Mouse (Mus musculus) kidney, embryonic 16.5 days (tissue): ENCODE results near the gene Cyp4a10. TPM values are rescaled to one million over a fixed set of nuclear protein-coding genes. Genes with fewer than 3 reads are reported as not detected.
"Not testable (repeated sequence)": the region's sequence is repeated elsewhere in the genome, so short reads cannot be mapped to it uniquely, and the experiment has no call there.

ENCODE experiments used
- ATAC-seq: fragments of 200-750 bp; cut with Nextera tagmentation; 2 replicates; pipeline ENCODE4 v1.8.0; 2017; ENCODE audit warnings: moderate TSS enrichment; ENCODE audit not compliant: low FRiP score, low TSS enrichment
- H3K27ac ChIP-seq: fragments of 300-500 bp; sonication (generic); 2 replicates; pipeline ENCODE4 v1.5.1; 2014; ENCODE audit warnings: low read length
- H3K27me3 ChIP-seq: fragments of 300-500 bp; sonication (generic); 2 replicates; pipeline ENCODE4 v1.6.1; 2014; ENCODE audit warnings: low read length, control low read depth, mixed read lengths; ENCODE audit not compliant: insufficient read depth
- H3K36me3 ChIP-seq: fragments of 300-500 bp; sonication (generic); 2 replicates; pipeline ENCODE4 v1.6.1; 2014; ENCODE audit warnings: low read length, control low read depth, mixed read lengths; ENCODE audit not compliant: insufficient read depth
- H3K4me1 ChIP-seq: fragments of 300-500 bp; sonication (generic); 2 replicates; pipeline ENCODE4 v1.6.1; 2014; ENCODE audit warnings: low read length, control low read depth, mixed read lengths; ENCODE audit not compliant: insufficient read depth
- H3K4me2 ChIP-seq: fragments of 300-500 bp; sonication (generic); replicated peaks from 2 replicates; pipeline ENCODE4 v1.6.1; 2014; ENCODE audit warnings: low read depth, low read length
- H3K4me3 ChIP-seq: fragments of 300-500 bp; sonication (generic); 2 replicates; pipeline ENCODE4 v1.5.1; 2014; ENCODE audit warnings: mild to moderate bottlenecking, low read length
- H3K9ac ChIP-seq: fragments of 300-500 bp; sonication (generic); replicated peaks from 2 replicates; pipeline ENCODE4 v1.6.1; 2014; ENCODE audit warnings: low read length
- H3K9me3 ChIP-seq: fragments of 300-500 bp; sonication (generic); 2 replicates; pipeline ENCODE4 v1.6.1; 2016; ENCODE audit warnings: low read length, control low read depth
- WGBS: fragments of 180-500 bp; shearing (Covaris S2); extraction: QIAGEN DNeasy Blood & Tissue Kit; methylation state at CpG from one replicate; pipeline ENCODE4 v1.1.7; 2014; 5-methylcytosine and 5-hydroxymethylcytosine counted together
- polyA plus RNA-seq: library from polyadenylated mRNA; unstranded; fragments of >200 nt; fragmentation: Nextera tagmentation; extraction: Ambion mirVana; gene quantifications from 2 replicates; pipeline ENCODE4 v1.2.1, GENCODE M21; 2015

Gene Cyp4a10
- 3.0 and 3.1 TPM in 2 replicates for polyA plus RNA-seq

- H3K27ac ChIP-seq, H3K4me3 ChIP-seq, H3K27me3 ChIP-seq, ATAC-seq, H3K9me3 ChIP-seq, H3K4me2 ChIP-seq, H3K9ac ChIP-seq, H3K36me3 ChIP-seq, H3K4me1 ChIP-seq: not testable (repeated sequence)
- WGBS = 78% methylated on average over 5 of the region's 5 CpGs
Observed at GRCm38 (mm10) chr4:115518000-115518399, at the start of gene Cyp4a10. TSS of gene Cyp4a10 (plus strand) at chr4:115518264.

- H3K9me3 ChIP-seq, H3K4me3 ChIP-seq, H3K27ac ChIP-seq, H3K9ac ChIP-seq, H3K4me1 ChIP-seq, ATAC-seq, H3K36me3 ChIP-seq, H3K27me3 ChIP-seq, H3K4me2 ChIP-seq: not testable (repeated sequence)
- 81% methylated on average over 3 of the region's 3 CpGs for WGBS
Observed at GRCm38 (mm10) chr4:115473585-115473984, 44.5 kb upstream of the Cyp4a10 start.

- not testable (repeated sequence) for H3K36me3 ChIP-seq, H3K27ac ChIP-seq, H3K4me2 ChIP-seq, H3K4me3 ChIP-seq, H3K4me1 ChIP-seq, H3K9me3 ChIP-seq, H3K27me3 ChIP-seq, H3K9ac ChIP-seq
- peak; percentile 49; the same call in 1 of the 2 replicates for ATAC-seq
Observed at GRCm38 (mm10) chr4:115476051-115476450, 42.0 kb upstream of the Cyp4a10 start.

GRCm38 (mm10) chr4:115481006-115481652, 36.9 kb upstream of the Cyp4a10 start:
- no peak for ATAC-seq
- WGBS = 69% methylated on average over 6 of the region's 6 CpGs
- no peaks in the 10 kb centered on the region for H3K9me3 ChIP-seq

GRCm38 (mm10) chr4:115496001-115496400, 22.1 kb upstream of the Cyp4a10 start, which contains the start of gene Cyp4a14:
TSS of gene Cyp4a14 (minus strand) at chr4:115496142.
- no peak within 1 kb of the TSS for H3K4me2 ChIP-seq
- no peaks in the 10 kb centered on the region for H3K27me3 ChIP-seq
- WGBS = 78% methylated on average over 1 of the region's 1 CpGs
- no peaks in the 10 kb centered on the region for H3K9me3 ChIP-seq
- no peak within 1 kb of the TSS for H3K4me3 ChIP-seq
- H3K27ac ChIP-seq = no peak within 1 kb of the TSS
- ATAC-seq = no peak
- H3K4me1 ChIP-seq = no peaks in the 10 kb centered on the region
- no peaks in the 10 kb centered on the region for H3K36me3 ChIP-seq
- no peak within 1 kb of the TSS for H3K9ac ChIP-seq

More at GRCm38 (mm10) chr4:115481006-115481652, 36.9 kb upstream of the Cyp4a10 start:
- no peaks in the 10 kb centered on the region for H3K27me3 ChIP-seq
- H3K4me3 ChIP-seq = no peak overlapping the region
- H3K4me1 ChIP-seq = no peaks in the 10 kb centered on the region
- no peaks in the 10 kb centered on the region for H3K36me3 ChIP-seq
- H3K4me2 ChIP-seq = no peak overlapping the region
- no peak overlapping the region for H3K27ac ChIP-seq
- H3K9ac ChIP-seq = no peak overlapping the region

- Histone ChIP-seq H3K27me3 (no peaks in the 10 kb centered on the region), H3K4me3 (no peak overlapping the region), H3K4me1 (no peaks in the 10 kb centered on the region), H3K27ac (no peak overlapping the region), H3K9ac (no peak overlapping the region), H3K9me3 (no peaks in the 10 kb centered on the region), H3K4me2 (no peak overlapping the region), H3K36me3 (no peaks in the 10 kb centered on the region)
- WGBS = 83% methylated on average over 3 of the region's 3 CpGs
- no peak for ATAC-seq
Observed at GRCm38 (mm10) chr4:115497466-115497865, 20.6 kb upstream of the Cyp4a10 start.

- not testable (repeated sequence) for H3K36me3 ChIP-seq, H3K4me1 ChIP-seq, H3K27me3 ChIP-seq, H3K4me3 ChIP-seq, ATAC-seq, H3K9me3 ChIP-seq, H3K27ac ChIP-seq, H3K4me2 ChIP-seq, H3K9ac ChIP-seq
Observed at GRCm38 (mm10) chr4:115513964-115514363, 4.1 kb upstream of the Cyp4a10 start.

- Histone ChIP-seq H3K36me3 (no peaks in the 10 kb centered on the region), H3K27ac (no peak overlapping the region), H3K4me3 (no peak overlapping the region), H3K4me1 (no peaks in the 10 kb centered on the region), H3K9me3 (no peaks in the 10 kb centered on the region), H3K27me3 (no peaks in the 10 kb centered on the region), H3K9ac (no peak overlapping the region), H3K4me2 (no peak overlapping the region)
- no peak for ATAC-seq
- WGBS = 76% methylated on average over 4 of the region's 4 CpGs
Observed at GRCm38 (mm10) chr4:115519444-115519843, 1.4 kb downstream of the Cyp4a10 start.

- H3K4me3 ChIP-seq = no peak overlapping the region
- H3K36me3 ChIP-seq = no peaks in the 10 kb centered on the region
- H3K9ac ChIP-seq = no peak overlapping the region
- no peaks in the 10 kb centered on the region for H3K9me3 ChIP-seq
- no peak overlapping the region for H3K27ac ChIP-seq
- H3K4me2 ChIP-seq = no peak overlapping the region
- H3K27me3 ChIP-seq = no peaks in the 10 kb centered on the region
- ATAC-seq = no peak
- no peaks in the 10 kb centered on the region for H3K4me1 ChIP-seq
- 95% methylated on average over 2 of the region's 2 CpGs for WGBS
Observed at GRCm38 (mm10) chr4:115521766-115522165, 3.7 kb downstream of the Cyp4a10 start.

GRCm38 (mm10) chr4:115545101-115545500, 27.0 kb downstream of the Cyp4a10 start:
- Histone ChIP-seq H3K4me2 (no peak overlapping the region), H3K4me3 (no peak overlapping the region), H3K36me3 (no peaks in the 10 kb centered on the region), H3K27me3 (no peaks in the 10 kb centered on the region), H3K9ac (no peak overlapping the region), H3K9me3 (no peaks in the 10 kb centered on the region), H3K27ac (no peak overlapping the region), H3K4me1 (no peaks in the 10 kb centered on the region)
- ATAC-seq = no peak
- 40% methylated on average over 1 of the region's 1 CpGs for WGBS
